ENCODE assay signal across 8 mouse cellular contexts in genomic region chr9:106456325-106457162, GRCm38 (mm10). TPM values are rescaled to one million over a fixed set of nuclear protein-coding genes. Genes with fewer than 3 reads are reported as not detected.
A peak's percentile ranks its signal among the peaks of the same experiment; 100 is the strongest.
DNase-seq lines count a peak whose midpoint lies in the region; ATAC-seq lines count a peak whose summit lies in the region.

No protein-coding gene starts in this region.

- DNase-seq in kidney, postnatal 10 days, result peak; percentile 46
- no peak for DNase-seq in kidney, postnatal 25 days
- peak; percentile 85 for DNase-seq in embryo, embryonic 10.5 days (ENCODE audit: low spot score)
- peak; percentile 73 for DNase-seq in hindbrain, embryonic 11.5 days (ENCODE audit: low spot score)
- DNase-seq in neural tube, embryonic 10.5 days (ENCODE audit: extremely low spot score, low spot score), result peak; percentile 79
- no peak for DNase-seq in ovary, postnatal 36 days (ENCODE audit: low spot score)
- DNase-seq in left cerebral cortex, postnatal 14 days (ENCODE audit: low spot score in 2 of 2), result no peak

- H3K4me1 ChIP-seq in hindbrain, embryonic 11.5 days (replicated peaks; ENCODE audit: control insufficient read depth, insufficient read depth, low read length), result peaks cover 31% of the 10 kb centered on the region

- H3K9me3 ChIP-seq in hindbrain, embryonic 11.5 days (ENCODE audit: control insufficient read depth, low read length), result no peaks in the 10 kb centered on the region

- H3K27me3 ChIP-seq in hindbrain, embryonic 11.5 days (ENCODE audit: control insufficient read depth, insufficient read depth, low read length), result no peaks in the 10 kb centered on the region

- intact Hi-C loops in left cerebral cortex, postnatal 14 days (cut with DNase I), result no loop called here

- peak overlapping the region; percentile 82 for H3K4me3 ChIP-seq in hindbrain, embryonic 11.5 days (ENCODE audit: low read depth, low read length)

- peak overlapping the region; percentile 98 for H3K27ac ChIP-seq in hindbrain, embryonic 11.5 days (ENCODE audit: low read depth, low read length)

- H3K4me2 ChIP-seq in hindbrain, embryonic 11.5 days (replicated peaks; ENCODE audit: low read depth, low read length), result peak overlapping the region; percentile 97

- peaks cover 12% of the 10 kb centered on the region; the same call in 1 of the 2 replicates for H3K36me3 ChIP-seq in hindbrain, embryonic 11.5 days (ENCODE audit: control insufficient read depth, insufficient read depth, low read length)

- H3K9ac ChIP-seq in hindbrain, embryonic 11.5 days (ENCODE audit: low read depth, low read length), result peak overlapping the region; percentile 93

- WGBS in hindbrain, embryonic 11.5 days, result 28% methylated on average over 14 of the region's 15 CpGs

- ATAC-seq in hindbrain, embryonic 11.5 days (ENCODE audit: low FRiP score), result peak; percentile 8
- ATAC-seq in monocyte, adult 5-6 weeks (replicated peaks; ENCODE audit: insufficient number of reproducible peaks, low FRiP score, low TSS enrichment, poor library complexity, severe bottlenecking), result no peak

RNA-seq across cellular contexts. Expression of gene Pcbp4, which starts 3.5 kb away (rescaled TPM):
- polyA plus RNA-seq in hindbrain, embryonic 11.5 days (2014; fragmentation: Nextera tagmentation; extraction: Ambion mirVana), result 222 and 249 TPM in 2 replicates
- 100 to 1,000 TPM; 151 to 170 TPM for total RNA-seq in left cerebral cortex, postnatal 14 days (2021)
- total RNA-seq in monocyte, adult 5-6 weeks (2017), result 1.2 to 9.7 TPM (median 2.7 TPM) in 3 replicates

RNA-seq across cellular contexts. Expression of gene Abhd14a, which starts 9.1 kb away (rescaled TPM):
- 31.2 and 34.7 TPM in 2 replicates for polyA plus RNA-seq in hindbrain, embryonic 11.5 days (2014; fragmentation: Nextera tagmentation; extraction: Ambion mirVana)
- total RNA-seq in left cerebral cortex, postnatal 14 days (2021), result 10 to 100 TPM; 48.7 to 54.1 TPM
- total RNA-seq in monocyte, adult 5-6 weeks (2017), result 1.5 to 6.5 TPM in 2 of 3 replicates, not detected in the other

RNA-seq across cellular contexts. Expression of gene Gpr62, which starts 9.2 kb away (rescaled TPM):
- 0.22 and 0.29 TPM in 2 replicates for polyA plus RNA-seq in hindbrain, embryonic 11.5 days (2014; fragmentation: Nextera tagmentation; extraction: Ambion mirVana)
- 1 to 10 TPM; 3.7 to 5.8 TPM for total RNA-seq in left cerebral cortex, postnatal 14 days (2021)
- total RNA-seq in monocyte, adult 5-6 weeks (2017), result 0.48 TPM in 1 of 3 replicates, not detected in the others

RNA-seq across cellular contexts. Expression of gene Abhd14b, which starts 9.3 kb away (rescaled TPM):
- polyA plus RNA-seq in hindbrain, embryonic 11.5 days (2014; fragmentation: Nextera tagmentation; extraction: Ambion mirVana), result 4.2 and 6.0 TPM in 2 replicates
- 1 to 10 TPM; 7.7 to 8.1 TPM for total RNA-seq in left cerebral cortex, postnatal 14 days (2021)
- total RNA-seq in monocyte, adult 5-6 weeks (2017), result 2.7 to 3.3 TPM (median 3.2 TPM) in 3 replicates

RNA-seq across cellular contexts. Expression of gene Acy1, which starts 18.4 kb away (rescaled TPM):
- polyA plus RNA-seq in hindbrain, embryonic 11.5 days (2014; fragmentation: Nextera tagmentation; extraction: Ambion mirVana), result 26.4 and 30.3 TPM in 2 replicates
- 10 to 100 TPM in 1 of 2 experiments, 1 to 10 TPM in 1; 7.9 to 11.1 TPM for total RNA-seq in left cerebral cortex, postnatal 14 days (2021)
- total RNA-seq in monocyte, adult 5-6 weeks (2017), result 2.8 to 9.5 TPM (median 5.4 TPM) in 3 replicates

Comparison
In these comparisons a context has a peak if more than half of its experiments do, and no peak if none do; other contexts are left out.
1. DNase-seq: peak in kidney, postnatal 10 days (single experiment), embryo, embryonic 10.5 days (single experiment), hindbrain, embryonic 11.5 days (single experiment) and neural tube, embryonic 10.5 days (single experiment); none in kidney, postnatal 25 days (0 of 2), ovary, postnatal 36 days (single experiment) and left cerebral cortex, postnatal 14 days (0 of 2).
2. RNA of gene Pcbp4, which starts 3.5 kb away (total RNA-seq): 151 to 170 TPM in left cerebral cortex, postnatal 14 days; 1.2 to 9.7 TPM in monocyte, adult 5-6 weeks; every median in the first group is over 10 times any median in the second.